Mouse (Mus musculus): ENCODE measurements around the gene Mfsd6.

GRCm38 (mm10) chr1:52620442-52620841, 106.8 kb downstream of the Mfsd6 start:
- TF ChIP-seq MYOD1 (IDR thresholded peaks at IDR 0.05; ENCODE audit: control insufficient read depth in 1 of 3, insufficient read length in 2 of 3, low read depth in 2 of 3) (no peak), SRF (IDR thresholded peaks at IDR 0.05; ENCODE audit: control insufficient read depth, insufficient read length, low read depth) (no peak), POLR2A (IDR thresholded peaks at IDR 0.05; ENCODE audit: insufficient read length, low read depth) (no peak), MAX (IDR thresholded peaks at IDR 0.05; ENCODE audit: low read depth) (no peak), POLR2AphosphoS2 (IDR thresholded peaks at IDR 0.05; ENCODE audit: insufficient read length, low read depth) (no peak), TCF12 (IDR thresholded peaks at IDR 0.05; ENCODE audit: insufficient read depth, poor library complexity, severe bottlenecking) (no peak), E2F4 (IDR thresholded peaks at IDR 0.05; ENCODE audit: insufficient read depth) (no peak), USF1 (IDR thresholded peaks at IDR 0.05; ENCODE audit: low read depth) (peak; percentile 55), REST (IDR thresholded peaks at IDR 0.05; ENCODE audit: insufficient read depth, insufficient read length) (no peak)

Measured in myocyte (in vitro differentiated cells).